Mouse (Mus musculus): ENCODE measurements around the gene Rtl4. TPM values are rescaled to one million over a fixed set of nuclear protein-coding genes. Genes with fewer than 3 reads are reported as not detected.

Gene Rtl4
- polyA plus RNA-seq, 1 experiment from 2014 or later = 0.25 TPM

- no peaks in the 10 kb centered on the region for H3K4me1 ChIP-seq (replicated peaks)
- H3K27me3 ChIP-seq (ENCODE audit: insufficient read depth, poor library complexity, severe bottlenecking) = no peaks in the 10 kb centered on the region; the same call in 1 of the 2 replicates
- DNase-seq (ENCODE audit: low spot score) = no peak
- H3K9me3 ChIP-seq = no peaks in the 10 kb centered on the region
- WGBS = 84% methylated on average over 3 of the region's 3 CpGs
- H3K4me3 ChIP-seq = no peak overlapping the region
- no peaks in the 10 kb centered on the region for H3K36me3 ChIP-seq
- H3K27ac ChIP-seq = no peak overlapping the region
Observed at GRCm38 (mm10) chrX:145090360-145090759, 401.7 kb downstream of the Rtl4 start.

DNA sequence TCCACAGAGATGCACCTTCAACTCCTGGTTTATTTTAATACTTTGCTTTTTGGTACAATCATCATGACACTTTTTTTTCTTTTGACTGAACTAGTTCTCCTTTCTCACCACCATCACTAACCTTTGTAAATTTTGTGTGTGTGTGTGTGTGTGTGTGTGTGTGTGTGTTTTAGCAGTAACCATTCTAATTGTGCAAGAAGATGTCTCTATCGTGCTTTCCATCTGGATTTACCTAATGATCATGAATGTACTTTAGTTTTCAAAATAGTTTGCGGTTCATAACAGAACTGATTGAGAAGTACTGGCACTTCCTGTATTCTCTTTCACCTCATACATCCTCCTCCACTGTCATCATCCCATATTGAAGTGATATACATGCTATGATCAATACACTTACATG is 402.3 kb downstream of the Rtl4 start:
- Histone ChIP-seq H3K27me3 (ENCODE audit: insufficient read depth, poor library complexity, severe bottlenecking) (no peaks in the 10 kb centered on the region; the same call in 1 of the 2 replicates), H3K4me1 (replicated peaks) (no peaks in the 10 kb centered on the region), H3K4me3 (no peak overlapping the region), H3K9me3 (no peaks in the 10 kb centered on the region), H3K36me3 (no peaks in the 10 kb centered on the region), H3K27ac (no peak overlapping the region)
- 82% methylated on average over 2 of the region's 2 CpGs for WGBS
- no peak for DNase-seq (ENCODE audit: low spot score)

MicroRNAs encoded within 50 kb of the gene (microRNA counts, 519-probe panel; counts per million panel counts)
- 1,255 counts per million, percentile 77 among the panel's probes with 10 or more counts for microRNA mmu-miR-3472

Other genes with a start within 250 kb of the Rtl4 start
- gene Trpc5os, start 232.3 kb upstream of the Rtl4 start, polyA plus RNA-seq (2016; fragmentation: Nextera tagmentation; extraction: Ambion mirVana) = 0.04 TPM in 1 of 2 replicates, not detected in the other
- 0.10 and 0.18 TPM in 2 replicates for gene Trpc5, start 727 bp upstream of the Rtl4 start, polyA plus RNA-seq (2016; fragmentation: Nextera tagmentation; extraction: Ambion mirVana)